Comparison of ENCODE assay signal across 20 mouse cellular contexts in the genomic region with DNA sequence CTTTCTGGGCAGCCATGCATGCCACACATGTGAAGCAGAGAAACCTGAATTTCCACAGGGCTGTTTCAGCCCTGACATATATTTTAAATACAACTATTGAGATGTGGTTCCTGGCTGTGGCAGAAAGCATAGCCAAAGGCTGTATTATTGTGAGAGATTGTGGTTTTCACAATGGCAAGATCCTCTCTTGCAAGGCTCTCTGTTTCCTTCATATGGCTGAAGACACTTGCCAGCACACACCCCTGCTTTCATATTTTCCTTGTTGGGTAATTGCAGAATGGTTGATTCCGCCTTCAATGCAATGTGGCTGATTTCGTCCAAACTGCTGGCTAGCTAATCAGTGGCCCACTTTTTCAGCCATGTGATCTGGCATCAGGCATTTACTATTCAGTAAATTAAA.
"Had no signal": no experiment of that assay in that cellular context is flagged by ENCODE, and none has a peak within 500 bp of the region (broad histone marks: within the 10 kb centered on the region; RNA-seq: fewer than 3 reads in every experiment).

No protein-coding gene starts in this region.

- DNase-seq: kidney, adult 11 months; kidney, adult 9 months; kidney, postnatal 14 days; kidney, postnatal 4 days; left cerebral cortex, postnatal 4 days; liver, postnatal 0 days; lung, embryonic 14.5 days; midbrain, embryonic 14.5 days; right cerebral cortex, postnatal 25 days; spleen, adult 18-20 months; thymus, postnatal 25 days had no signal

- H3K27ac ChIP-seq: limb, embryonic 12.5 days; limb, embryonic 15.5 days; liver, embryonic 14.5 days; macrophage; stomach, embryonic 15.5 days had no signal

- ATAC-seq: liver, postnatal 0 days; lung, postnatal 0 days had no signal

- H3K4me2 ChIP-seq: limb, embryonic 12.5 days; limb, embryonic 15.5 days; liver, embryonic 11.5 days; lung, embryonic 14.5 days; midbrain, embryonic 11.5 days; stomach, embryonic 15.5 days had no signal

- H3K36me3 ChIP-seq: limb, embryonic 12.5 days; limb, embryonic 15.5 days; stomach, embryonic 15.5 days had no signal

- H3K4me3 ChIP-seq: limb, embryonic 12.5 days; limb, embryonic 15.5 days; myocyte; stomach, embryonic 15.5 days had no signal

- H3K9me3 ChIP-seq: limb, embryonic 12.5 days; limb, embryonic 15.5 days; stomach, embryonic 15.5 days had no signal

- H3K9ac ChIP-seq: limb, embryonic 12.5 days; limb, embryonic 15.5 days; liver, embryonic 14.5 days; liver, postnatal 0 days; lung, embryonic 14.5 days; stomach, embryonic 15.5 days had no signal

- H3K4me1 ChIP-seq: limb, embryonic 12.5 days; limb, embryonic 15.5 days; stomach, embryonic 15.5 days had no signal

- H3K27me3 ChIP-seq: limb, embryonic 12.5 days; limb, embryonic 15.5 days; stomach, embryonic 15.5 days had no signal
